Comparison of ENCODE assay signal across 20 mouse cellular contexts in the genomic region with DNA sequence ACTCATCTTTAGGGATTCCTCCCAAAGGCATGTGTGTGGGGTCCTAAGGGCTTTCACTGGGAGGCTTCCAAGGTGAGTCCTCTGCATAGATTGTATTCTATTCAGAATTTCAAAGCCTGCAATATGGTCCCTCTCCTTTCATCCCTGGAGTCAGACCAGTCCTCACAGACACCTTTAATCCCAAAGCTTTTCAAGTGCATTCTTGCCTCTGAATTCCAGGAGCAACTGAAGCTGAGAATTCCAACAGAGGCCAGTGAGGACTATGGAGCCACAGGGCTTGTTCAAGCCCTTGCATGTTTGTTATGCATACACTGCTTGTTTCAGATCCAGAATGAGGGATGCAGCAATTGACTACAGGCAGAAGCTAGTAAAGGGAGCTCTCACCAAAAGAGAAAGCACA.
A peak's percentile ranks its signal among the peaks of the same experiment; 100 is the strongest.
DNase-seq lines count a peak whose midpoint lies in the region; ATAC-seq and TF ChIP-seq lines count a peak whose summit lies in the region.
"Had no signal": no experiment of that assay in that cellular context is flagged by ENCODE, and none has a peak within 500 bp of the region (broad histone marks: within the 10 kb centered on the region; RNA-seq: fewer than 3 reads in every experiment).

No protein-coding gene starts in this region.

- H3K27me3 ChIP-seq in lung, embryonic 14.5 days (ENCODE audit: insufficient read depth, low read length): no peaks in the 10 kb centered on the region
- no peaks in the 10 kb centered on the region for H3K27me3 ChIP-seq in embryonic facial prominence, embryonic 14.5 days (replicated peaks; ENCODE audit: control insufficient read depth, insufficient read depth, low read length)
- H3K27me3 ChIP-seq: forebrain, embryonic 12.5 days; heart, embryonic 15.5 days; hindbrain, embryonic 13.5 days had no signal

- no peaks in the 10 kb centered on the region for H3K9me3 ChIP-seq in lung, embryonic 14.5 days (ENCODE audit: low read depth, low read length)
- H3K9me3 ChIP-seq in embryonic facial prominence, embryonic 14.5 days (ENCODE audit: control insufficient read depth, low read length): no peaks in the 10 kb centered on the region
- H3K9me3 ChIP-seq: forebrain, embryonic 12.5 days; heart, embryonic 15.5 days; hindbrain, embryonic 13.5 days had no signal

- no peak overlapping the region for H3K27ac ChIP-seq in lung, embryonic 14.5 days (ENCODE audit: low read depth)
- H3K27ac ChIP-seq in embryonic facial prominence, embryonic 14.5 days (replicated peaks; ENCODE audit: low read depth, low read length): no peak overlapping the region
- H3K27ac ChIP-seq: forebrain, embryonic 12.5 days; gastrocnemius, adult 2 months; heart, embryonic 15.5 days; hindbrain, embryonic 13.5 days; hindbrain, postnatal 0 days had no signal

- no peak overlapping the region for H3K4me3 ChIP-seq in lung, embryonic 14.5 days (ENCODE audit: low read depth, low read length)
- no peak overlapping the region for H3K4me3 ChIP-seq in embryonic facial prominence, embryonic 14.5 days (ENCODE audit: low read depth, low read length)
- H3K4me3 ChIP-seq: forebrain, embryonic 12.5 days; gastrocnemius, adult 2 months; heart, embryonic 15.5 days; hindbrain, embryonic 13.5 days had no signal

- TF ChIP-seq CTCF in lung, embryonic 14.5 days (IDR thresholded peaks at IDR 0.05; ENCODE audit: low read depth): no peak

- no peak overlapping the region for H3K9ac ChIP-seq in lung, embryonic 14.5 days
- H3K9ac ChIP-seq in embryonic facial prominence, embryonic 14.5 days (ENCODE audit: low read depth, low read length): no peak overlapping the region
- H3K9ac ChIP-seq: forebrain, embryonic 12.5 days; forebrain, postnatal 0 days; heart, embryonic 15.5 days; hindbrain, embryonic 13.5 days had no signal

- peaks cover 11% of the 10 kb centered on the region; the same call in 1 of the 2 replicates for H3K4me1 ChIP-seq in lung, embryonic 14.5 days (ENCODE audit: insufficient read depth)
- H3K4me1 ChIP-seq in embryonic facial prominence, embryonic 14.5 days (ENCODE audit: control insufficient read depth, insufficient read depth, low read length): peaks cover 13% of the 10 kb centered on the region
- H3K4me1 ChIP-seq: hindbrain, embryonic 13.5 days had no signal

- no peaks in the 10 kb centered on the region for H3K36me3 ChIP-seq in lung, embryonic 14.5 days (ENCODE audit: insufficient read depth)
- no peaks in the 10 kb centered on the region for H3K36me3 ChIP-seq in embryonic facial prominence, embryonic 14.5 days (ENCODE audit: control insufficient read depth, insufficient read depth, low read length)
- H3K36me3 ChIP-seq: forebrain, embryonic 12.5 days; heart, embryonic 15.5 days; hindbrain, embryonic 13.5 days had no signal

- peak; percentile 15 for DNase-seq in lung, embryonic 14.5 days
- no peak for DNase-seq in lung, postnatal 14 days
- peak; percentile 78 for DNase-seq in ES-CJ7 (ENCODE audit: low read depth, low spot score)
- peak; percentile 50 for DNase-seq in embryonic facial prominence, embryonic 14.5 days (ENCODE audit: low spot score)
- DNase-seq in kidney, adult 8-10 months: no peak
- no peak for DNase-seq in urinary bladder, postnatal 14 days (ENCODE audit: low spot score)
- DNase-seq: adrenal gland, postnatal 10 days; cerebellum, adult 11 months; cerebellum, adult 8-10 months; cerebellum, postnatal 14 days; forebrain, postnatal 0 days; gastrocnemius, adult 2 months; gastrocnemius, postnatal 25 days; heart, postnatal 14 days; kidney, adult 11 months had no signal

- ATAC-seq in lung, embryonic 14.5 days (ENCODE audit: insufficient read depth): no peak
- no peak for ATAC-seq in embryonic facial prominence, embryonic 14.5 days (ENCODE audit: low read depth)
- no peak for ATAC-seq in CD4-positive, CD25-positive, alpha-beta regulatory T cell, adult 4 months
- ATAC-seq: forebrain, postnatal 0 days; hindbrain, postnatal 0 days had no signal

- no peak overlapping the region for H3K4me2 ChIP-seq in lung, embryonic 14.5 days
- no peak overlapping the region for H3K4me2 ChIP-seq in embryonic facial prominence, embryonic 14.5 days (ENCODE audit: low read depth, low read length)
- H3K4me2 ChIP-seq: forebrain, embryonic 12.5 days; heart, embryonic 15.5 days; hindbrain, embryonic 13.5 days had no signal

Comparison
In these comparisons a context has a peak if more than half of its experiments do, and no peak if none do; other contexts are left out.
1. DNase-seq: peak in lung, embryonic 14.5 days (single experiment), ES-CJ7 (single experiment) and embryonic facial prominence, embryonic 14.5 days (single experiment); none in lung, postnatal 14 days (single experiment), kidney, adult 8-10 months (0 of 2) and urinary bladder, postnatal 14 days (single experiment).